Mouse (Mus musculus): Measurements from ENCODE around the gene Rmdn3.

Rmdn3 gene

DNA sequence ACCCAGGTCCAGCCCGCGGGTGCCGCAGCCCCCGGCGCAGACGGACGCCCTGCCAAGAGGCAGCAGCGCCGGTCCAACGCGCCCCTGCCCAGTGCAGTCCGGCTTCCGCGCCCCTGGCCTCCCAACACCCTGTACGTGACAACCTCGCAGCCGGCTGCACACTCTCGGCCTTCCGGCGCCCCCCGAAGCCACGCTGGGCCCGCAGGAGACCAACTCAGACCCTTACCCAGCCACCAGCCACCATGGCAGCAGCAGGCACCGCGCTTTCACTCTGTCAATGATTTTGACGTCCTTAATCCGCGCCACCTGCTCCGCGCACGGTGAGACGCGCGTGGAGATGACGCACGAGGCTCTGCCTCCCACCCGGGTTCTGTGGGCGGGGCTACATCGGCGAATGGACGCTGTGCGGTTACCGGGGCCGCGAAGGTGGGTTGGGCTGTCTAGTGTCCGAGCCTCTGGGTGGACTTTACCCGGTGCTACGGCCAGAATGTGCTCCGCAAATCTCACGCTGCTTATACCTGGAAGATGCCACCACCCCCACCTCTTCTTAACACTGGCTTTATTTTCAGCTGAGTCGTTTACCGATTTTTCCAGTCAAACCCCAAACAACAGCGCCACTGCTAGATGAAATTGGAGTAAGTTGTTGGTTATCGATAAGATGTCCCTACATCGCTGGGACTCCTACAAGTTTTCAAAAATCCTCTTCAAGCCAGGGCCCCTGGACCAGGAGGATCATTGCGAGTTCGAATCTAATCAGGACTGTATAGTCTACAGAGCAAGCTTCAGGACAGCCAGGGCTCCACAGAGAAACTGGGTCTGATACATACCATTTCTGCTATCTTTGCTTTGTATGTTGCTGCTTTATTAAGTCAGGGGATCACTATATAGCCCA lies at the start of gene Rmdn3:
Gene Rmdn3 (minus strand): TSS at position 354 of the 892 bp plus-strand sequence.
- DNase-seq (ENCODE audit: low read depth, low spot score) = peak; percentile 97

DNA sequence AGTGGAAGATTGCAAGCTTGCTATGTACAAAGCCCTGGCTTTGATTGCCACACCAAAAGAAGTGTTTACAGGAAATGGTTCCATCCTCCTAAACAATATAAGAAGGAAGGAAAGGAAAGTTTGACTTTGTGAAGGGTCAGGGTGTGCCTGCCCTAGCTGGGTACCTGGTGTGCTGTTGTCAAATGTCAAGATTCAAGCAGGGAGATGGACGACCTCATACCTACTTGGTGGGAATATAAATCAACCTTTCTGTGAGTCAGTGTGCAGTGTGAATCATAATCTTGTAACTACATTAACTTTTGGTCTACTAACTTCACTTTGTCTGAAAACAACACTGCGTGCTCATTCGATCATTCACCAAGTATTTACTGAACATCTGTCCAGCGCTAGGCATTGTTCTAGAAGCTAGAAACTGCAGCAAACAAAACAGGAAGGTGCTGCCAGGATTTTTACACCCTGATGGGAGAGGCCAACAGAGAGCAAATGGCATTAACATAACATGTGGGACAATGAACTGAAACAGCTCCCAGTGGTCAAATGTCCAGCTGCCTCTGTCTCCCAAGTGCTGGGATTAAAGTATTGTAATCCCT lies 47.1 kb upstream of the Rmdn3 start:
- no peak for DNase-seq (ENCODE audit: low read depth, low spot score)

DNA sequence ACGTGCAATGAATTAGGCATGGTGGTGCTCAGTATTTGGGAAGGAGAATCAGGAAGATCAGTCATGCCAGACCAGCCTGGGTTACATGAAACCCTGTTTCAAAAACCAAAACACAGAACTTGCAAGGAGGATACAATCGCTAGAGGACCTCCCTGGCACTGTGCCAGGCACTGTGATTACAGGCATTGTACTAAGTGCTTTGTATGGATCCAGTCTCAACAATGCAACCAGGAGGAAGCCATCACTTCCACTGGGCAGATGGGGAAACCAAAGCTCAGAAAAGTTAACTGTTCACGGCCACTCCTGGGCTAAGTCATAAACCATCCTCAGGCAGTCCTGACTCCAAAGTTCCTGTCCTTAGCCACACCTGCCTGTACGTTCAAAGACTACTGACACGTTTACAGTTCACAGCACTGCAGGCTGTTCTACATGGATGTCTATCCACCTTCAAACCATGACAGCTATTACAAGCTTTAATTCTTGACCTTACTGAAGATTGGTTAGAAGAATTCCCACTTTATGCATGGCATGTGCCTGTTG lies 46.1 kb upstream of the Rmdn3 start:
- DNase-seq (ENCODE audit: low read depth, low spot score) = no peak

DNA sequence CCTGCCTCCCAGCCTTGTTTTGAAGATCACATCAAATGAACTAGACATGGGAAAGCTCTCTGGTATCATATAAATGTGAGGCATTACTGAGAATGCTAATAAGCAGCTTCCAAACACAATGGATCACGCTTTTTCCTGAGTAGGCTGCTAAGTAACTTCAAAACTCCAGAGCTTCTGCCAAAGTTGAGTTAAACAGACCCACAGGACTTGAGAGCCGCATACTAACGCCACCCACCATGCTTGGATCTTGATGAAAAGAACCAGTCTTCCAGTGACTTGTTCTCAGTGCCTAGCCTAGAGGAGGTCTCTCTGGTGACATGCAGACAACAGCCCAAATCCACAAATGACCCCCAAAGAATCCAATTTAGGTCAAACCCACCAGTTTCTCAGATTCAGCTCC lies 42.1 kb upstream of the Rmdn3 start:
- DNase-seq (ENCODE audit: low read depth, low spot score) = no peak

DNA sequence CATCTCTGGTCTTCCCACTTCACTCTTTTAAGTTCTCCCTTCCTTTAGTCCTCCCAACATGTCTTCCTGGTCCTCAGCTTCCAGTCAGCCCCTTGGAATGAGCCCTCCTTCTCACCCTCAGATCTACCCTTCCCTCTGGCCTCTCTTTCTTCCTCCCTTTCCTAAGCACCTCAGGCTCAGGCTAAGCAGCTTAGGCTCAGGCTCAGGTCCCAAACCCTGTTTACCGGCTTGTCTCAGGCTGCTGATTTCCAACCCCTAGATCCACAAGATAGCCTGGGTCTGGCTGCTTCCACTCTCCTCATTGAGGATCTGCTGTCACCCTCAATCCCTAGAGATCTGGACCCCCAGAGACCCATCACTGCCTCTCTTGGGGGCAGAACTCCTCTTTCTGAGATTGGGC lies 41.2 kb upstream of the Rmdn3 start:
- DNase-seq (ENCODE audit: low read depth, low spot score) = no peak

- DNase-seq (ENCODE audit: low read depth, low spot score) = no peak
These were observed 40.7 kb upstream of the Rmdn3 start for GRCm38 (mm10) chr2:119197493-119197892.

DNA sequence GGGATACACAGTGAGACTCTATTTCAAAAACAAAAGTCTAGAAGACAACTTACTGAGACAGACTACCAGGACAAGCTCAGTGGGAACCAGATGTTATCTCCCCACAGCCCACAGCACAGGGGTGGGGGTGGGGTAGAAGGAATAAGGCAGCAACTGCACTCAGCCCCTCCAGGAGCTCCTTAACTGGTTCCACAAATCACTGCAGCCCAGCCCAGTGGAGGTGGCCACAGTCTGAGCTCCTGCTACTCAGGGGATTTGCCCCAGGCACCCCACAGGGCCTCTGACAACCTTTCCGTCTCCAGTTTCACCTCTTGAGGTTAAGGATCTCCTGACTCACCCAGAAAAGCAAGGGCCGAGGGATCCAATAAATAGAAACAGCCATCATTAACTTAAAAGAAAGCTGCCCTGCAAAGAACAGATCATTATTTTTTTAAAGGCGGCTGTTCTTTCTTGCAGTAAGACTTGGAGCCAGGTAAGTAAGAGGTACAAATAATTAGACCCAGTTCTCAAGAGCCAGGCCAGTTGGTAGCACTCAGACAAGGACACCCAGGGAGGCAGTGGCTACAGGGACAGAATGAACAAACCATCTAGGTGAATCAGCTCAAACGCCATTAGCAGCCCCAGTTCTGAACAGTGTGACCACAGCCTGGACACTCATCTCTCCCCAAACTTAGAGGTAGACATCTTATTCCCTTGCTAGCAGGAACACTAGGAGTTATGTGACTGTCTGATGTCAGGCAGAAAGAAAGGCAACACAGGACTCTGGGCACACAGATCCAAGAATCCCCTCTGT lies 39.7 kb upstream of the Rmdn3 start:
- no peak for DNase-seq (ENCODE audit: low read depth, low spot score)

DNA sequence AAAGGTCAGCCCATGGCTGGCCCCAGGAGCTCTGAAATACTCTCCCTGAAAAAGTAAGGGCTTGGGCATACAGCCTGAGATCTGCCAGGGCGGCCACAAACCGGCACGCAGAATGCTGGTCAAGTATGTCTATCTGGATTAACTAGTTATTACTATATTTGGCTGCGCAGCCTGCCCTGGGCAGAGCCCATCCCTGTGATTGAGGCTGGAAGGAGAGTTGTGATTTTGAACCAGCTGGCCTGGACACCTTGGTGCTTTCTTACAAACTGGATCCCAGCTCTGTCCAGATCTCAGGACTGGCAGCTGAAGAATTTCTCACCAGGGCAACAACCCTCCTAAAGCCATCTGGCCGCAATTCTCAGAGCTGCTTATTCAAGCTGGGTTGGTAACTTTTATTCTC lies 37.3 kb upstream of the Rmdn3 start:
- no peak for DNase-seq (ENCODE audit: low read depth, low spot score)

DNA sequence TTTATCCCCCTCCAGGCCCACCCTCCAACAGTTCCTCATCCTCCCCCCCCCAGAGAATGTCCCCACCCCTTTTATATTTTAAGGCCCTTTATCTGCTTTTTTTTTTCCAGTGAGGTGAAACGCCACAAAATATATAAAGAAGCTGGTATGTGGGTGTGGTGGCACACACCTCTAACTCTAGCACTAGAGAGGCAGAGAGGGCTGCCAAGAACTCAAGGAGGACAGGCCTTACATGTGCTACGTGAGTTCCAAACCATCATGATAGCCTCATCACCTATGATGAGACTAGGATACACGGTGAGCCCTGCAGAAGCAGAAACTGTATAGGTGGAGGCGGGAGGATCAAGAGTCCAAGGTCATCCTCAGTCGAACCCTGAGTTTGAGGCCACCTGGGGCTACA lies 34.1 kb upstream of the Rmdn3 start:
- no peak for DNase-seq (ENCODE audit: low read depth, low spot score)

GRCm38 (mm10) chr2:119189029-119189710 lies 32.3 kb upstream of the Rmdn3 start:
- peak; percentile 90 for DNase-seq (ENCODE audit: low read depth, low spot score)

- no peak for DNase-seq (ENCODE audit: low read depth, low spot score)
These were observed 26.1 kb upstream of the Rmdn3 start for GRCm38 (mm10) chr2:119182914-119183313.

- no peak for DNase-seq (ENCODE audit: low read depth, low spot score)
These were observed 20.6 kb upstream of the Rmdn3 start for GRCm38 (mm10) chr2:119177384-119177939.

- DNase-seq (ENCODE audit: low read depth, low spot score) = no peak
These were observed 19.9 kb upstream of the Rmdn3 start for GRCm38 (mm10) chr2:119176761-119177160.

GRCm38 (mm10) chr2:119175614-119176013 lies 18.8 kb upstream of the Rmdn3 start:
- no peak for DNase-seq (ENCODE audit: low read depth, low spot score)

DNA sequence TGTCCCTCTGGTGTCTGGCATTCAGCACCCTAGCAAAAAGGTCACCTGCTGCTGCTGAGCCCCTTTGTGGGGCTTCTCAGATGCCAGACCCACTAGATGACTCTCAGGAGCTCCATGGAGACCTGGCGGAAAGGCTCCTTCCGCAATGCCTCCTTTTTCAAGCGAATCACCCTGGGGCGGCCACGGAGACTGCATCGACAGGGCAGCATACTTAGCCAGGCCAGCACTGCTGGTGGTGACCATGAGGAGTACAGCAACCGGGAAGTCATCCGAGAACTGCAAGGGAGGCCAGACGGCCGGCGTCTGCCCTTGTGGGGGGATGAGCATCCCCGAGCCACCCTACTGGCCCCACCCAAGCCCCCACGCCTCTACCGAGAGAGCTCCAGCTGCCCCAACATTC lies 18.0 kb upstream of the Rmdn3 start:
- no peak for DNase-seq (ENCODE audit: low read depth, low spot score)

GRCm38 (mm10) chr2:119173991-119174651 lies 17.3 kb upstream of the Rmdn3 start, which contains the start of gene Gm14137:
Gene Gm14137 (plus strand): TSS chr2:119174509.
- DNase-seq (ENCODE audit: low read depth, low spot score) = no peak

- DNase-seq (ENCODE audit: low read depth, low spot score) = no peak
These were observed 16.2 kb upstream of the Rmdn3 start for GRCm38 (mm10) chr2:119172862-119173576.

DNA sequence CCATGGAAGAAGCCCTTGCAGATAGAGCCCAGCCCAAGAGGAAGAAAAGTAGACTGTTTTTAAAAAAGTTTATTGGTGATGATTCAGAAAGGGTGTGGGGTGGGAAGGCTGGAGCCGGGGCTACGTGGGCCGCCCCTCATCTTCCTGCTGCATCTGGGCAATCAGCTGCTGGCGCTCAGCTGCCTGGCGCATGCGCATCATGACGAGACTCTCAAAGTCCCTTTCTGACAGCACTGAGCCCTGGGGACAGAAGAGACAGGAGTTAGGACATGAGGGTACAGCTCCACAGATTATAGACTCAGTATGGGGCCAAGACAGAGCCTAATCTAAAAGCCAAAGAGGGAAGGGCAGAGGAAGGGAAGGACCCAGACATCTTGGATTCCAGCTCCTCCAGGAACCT lies 15.6 kb upstream of the Rmdn3 start:
- DNase-seq (ENCODE audit: low read depth, low spot score) = no peak

DNA sequence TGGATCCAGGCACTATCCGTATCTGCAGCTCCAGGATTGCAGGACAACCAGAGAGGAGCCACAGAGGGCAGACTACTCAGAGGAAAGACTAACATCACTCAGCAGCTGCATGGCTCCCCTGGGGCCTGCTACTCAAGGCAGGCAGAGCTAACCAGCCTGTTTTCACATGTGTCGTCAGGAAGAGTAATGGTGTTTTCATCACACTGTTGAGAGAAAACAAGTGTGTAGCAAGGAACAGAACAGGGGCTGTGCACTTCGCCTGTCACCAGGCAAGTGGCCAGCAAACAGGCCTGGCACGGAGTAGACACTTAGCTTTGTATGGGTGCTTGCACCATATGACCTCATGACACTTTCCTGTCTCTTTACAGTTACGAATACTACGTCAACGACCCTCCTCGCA lies 14.7 kb upstream of the Rmdn3 start:
- DNase-seq (ENCODE audit: low read depth, low spot score) = no peak

- no peak for DNase-seq (ENCODE audit: low read depth, low spot score)
These were observed 13.4 kb upstream of the Rmdn3 start for GRCm38 (mm10) chr2:119170282-119170681.
